Mouse (Mus musculus): ENCODE data around the gene Btnl10. TPM values are rescaled to one million over a fixed set of nuclear protein-coding genes. Genes with fewer than 3 reads are reported as not detected.
A peak's percentile ranks its signal among the peaks of the same experiment; 100 is the strongest.

The Btnl10 gene
- polyA plus RNA-seq (2012; rRNA removed), result not detected in 2 replicates

- WGBS, result 50% methylated on average over 12 of the region's 12 CpGs
- Histone ChIP-seq H3K27ac (ENCODE audit: insufficient read depth, low read length) (no peak within 1 kb of the TSS), H3K27me3 (ENCODE audit: control insufficient read depth, insufficient read depth, low read length) (no peaks in the 10 kb centered on the region), H3K4me3 (replicated peaks; ENCODE audit: insufficient read depth, low read depth, low read length) (no peak within 1 kb of the TSS), H3K4me1 (ENCODE audit: control insufficient read depth, insufficient read depth, low read length) (peaks cover 4% of the 10 kb centered on the region; the same call in 1 of the 2 replicates)
- no peak for DNase-seq
- TF ChIP-seq CTCF (IDR thresholded peaks at IDR 0.05; ENCODE audit: borderline replicate concordance, insufficient read depth, low read depth, low read length), result no peak
These were observed at the start of gene Btnl10 for GRCm38 (mm10) chr11:58917745-58918366. Gene Btnl10, plus strand, starts transcription at chr11:58917908.

DNA sequence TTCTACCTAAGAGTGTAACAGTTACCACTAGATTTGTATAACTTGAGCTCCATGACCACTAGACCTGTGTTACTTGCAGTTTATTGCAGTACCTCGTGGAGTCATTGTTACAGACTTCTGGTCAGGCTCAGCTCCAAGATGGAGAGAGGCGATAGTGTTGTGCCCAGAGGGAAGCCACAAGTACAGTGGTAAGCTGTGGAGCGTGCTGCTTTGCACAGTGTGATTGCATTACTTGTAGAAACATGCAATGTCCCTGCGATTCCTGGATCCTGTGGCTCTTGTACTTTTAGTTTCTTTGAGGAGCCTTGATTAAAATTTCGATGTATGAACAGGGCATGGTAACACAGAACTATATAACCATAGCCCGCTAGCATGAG lies 49.8 kb upstream of the Btnl10 start:
- TF ChIP-seq CTCF (IDR thresholded peaks at IDR 0.05; ENCODE audit: borderline replicate concordance, insufficient read depth, low read depth, low read length) (no peak), POLR2A (IDR thresholded peaks at IDR 0.05; ENCODE audit: borderline replicate concordance, insufficient read depth, low read length) (no peak)
- WGBS, result 61% methylated on average over 6 of the region's 6 CpGs
- Histone ChIP-seq H3K4me3 (replicated peaks; ENCODE audit: insufficient read depth, low read depth, low read length) (peak overlapping the region; percentile 90), H3K27me3 (ENCODE audit: control insufficient read depth, insufficient read depth, low read length) (no peaks in the 10 kb centered on the region), H3K4me1 (ENCODE audit: control insufficient read depth, insufficient read depth, low read length) (peaks cover 4% of the 10 kb centered on the region; the same call in 1 of the 2 replicates), H3K27ac (ENCODE audit: insufficient read depth, low read length) (no peak overlapping the region)
- no peak for DNase-seq

- DNase-seq, result no peak
- TF ChIP-seq CTCF (IDR thresholded peaks at IDR 0.05; ENCODE audit: borderline replicate concordance, insufficient read depth, low read depth, low read length), result no peak
- TF ChIP-seq POLR2A (IDR thresholded peaks at IDR 0.05; ENCODE audit: borderline replicate concordance, insufficient read depth, low read length), result no peak
- H3K27ac ChIP-seq (ENCODE audit: insufficient read depth, low read length), result no peak overlapping the region
- H3K27me3 ChIP-seq (ENCODE audit: control insufficient read depth, insufficient read depth, low read length), result no peaks in the 10 kb centered on the region
- peaks cover 4% of the 10 kb centered on the region; the same call in 1 of the 2 replicates for H3K4me1 ChIP-seq (ENCODE audit: control insufficient read depth, insufficient read depth, low read length)
- WGBS, result 89% methylated on average over 4 of the region's 4 CpGs
- no peak overlapping the region for H3K4me3 ChIP-seq (replicated peaks; ENCODE audit: insufficient read depth, low read depth, low read length)
These were observed 46.7 kb upstream of the Btnl10 start for GRCm38 (mm10) chr11:58870961-58871360.

DNA sequence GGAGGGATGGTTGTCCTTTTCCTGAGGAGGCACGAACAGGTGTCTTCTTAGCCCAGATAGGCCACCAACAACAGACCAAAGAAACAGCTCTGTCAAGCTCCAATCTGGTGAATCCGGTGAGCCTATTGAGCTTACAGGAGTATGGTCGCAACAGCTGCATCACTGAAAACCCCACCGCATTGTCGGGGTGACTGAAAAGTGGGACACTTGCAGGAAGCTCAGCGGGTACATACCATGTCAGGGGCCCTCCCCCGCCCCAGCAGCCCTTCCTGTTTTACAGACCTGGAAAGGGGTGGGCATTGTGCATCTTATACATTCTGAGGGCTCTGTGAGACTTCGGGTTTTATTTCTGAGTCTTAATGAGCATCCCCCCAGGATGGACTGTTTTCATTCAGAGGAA lies 34.0 kb upstream of the Btnl10 start:
- TF ChIP-seq CTCF (IDR thresholded peaks at IDR 0.05; ENCODE audit: borderline replicate concordance, insufficient read depth, low read depth, low read length) (no peak), POLR2A (IDR thresholded peaks at IDR 0.05; ENCODE audit: borderline replicate concordance, insufficient read depth, low read length) (no peak)
- 85% methylated on average over 8 of the region's 8 CpGs for WGBS
- DNase-seq, result no peak
- Histone ChIP-seq H3K4me1 (ENCODE audit: control insufficient read depth, insufficient read depth, low read length) (no peaks in the 10 kb centered on the region), H3K4me3 (replicated peaks; ENCODE audit: insufficient read depth, low read depth, low read length) (no peak overlapping the region), H3K27ac (ENCODE audit: insufficient read depth, low read length) (no peak overlapping the region), H3K27me3 (ENCODE audit: control insufficient read depth, insufficient read depth, low read length) (no peaks in the 10 kb centered on the region)

DNA sequence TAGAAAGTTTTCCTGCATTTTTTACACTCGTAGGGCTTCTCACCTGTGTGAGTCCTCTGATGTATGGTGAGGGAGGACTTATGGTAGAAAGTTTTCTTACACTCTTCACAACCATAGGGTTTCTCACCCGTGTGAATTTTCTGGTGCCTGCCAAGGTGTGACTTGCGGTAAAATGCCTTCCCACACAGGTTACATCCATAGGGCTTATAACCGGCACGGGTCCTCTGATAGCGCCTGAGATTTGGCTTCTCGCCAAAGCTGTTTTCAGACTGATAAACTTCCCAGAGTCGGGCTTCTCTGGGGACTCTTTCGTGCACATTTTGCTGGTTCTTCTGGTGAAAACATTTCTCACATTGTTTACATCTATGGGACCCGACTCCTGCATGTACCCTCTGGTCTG lies 27.2 kb upstream of the Btnl10 start:
- Histone ChIP-seq H3K4me3 (replicated peaks; ENCODE audit: insufficient read depth, low read depth, low read length) (no peak overlapping the region), H3K27ac (ENCODE audit: insufficient read depth, low read length) (no peak overlapping the region), H3K27me3 (ENCODE audit: control insufficient read depth, insufficient read depth, low read length) (no peaks in the 10 kb centered on the region), H3K4me1 (ENCODE audit: control insufficient read depth, insufficient read depth, low read length) (no peaks in the 10 kb centered on the region)
- no peak for TF ChIP-seq POLR2A (IDR thresholded peaks at IDR 0.05; ENCODE audit: borderline replicate concordance, insufficient read depth, low read length)
- TF ChIP-seq CTCF (IDR thresholded peaks at IDR 0.05; ENCODE audit: borderline replicate concordance, insufficient read depth, low read depth, low read length), result no peak
- 89% methylated on average over 10 of the region's 10 CpGs for WGBS
- DNase-seq, result no peak

GRCm38 (mm10) chr11:58894456-58894855 lies 23.3 kb upstream of the Btnl10 start:
- peak in 1 of 2 experiments; percentile 36 for DNase-seq
- WGBS, result 62% methylated on average over 6 of the region's 6 CpGs
- TF ChIP-seq CTCF (IDR thresholded peaks at IDR 0.05; ENCODE audit: borderline replicate concordance, insufficient read depth, low read depth, low read length), result no peak
- TF ChIP-seq POLR2A (IDR thresholded peaks at IDR 0.05; ENCODE audit: borderline replicate concordance, insufficient read depth, low read length), result no peak
- Histone ChIP-seq H3K27ac (ENCODE audit: insufficient read depth, low read length) (no peak overlapping the region), H3K4me1 (ENCODE audit: control insufficient read depth, insufficient read depth, low read length) (peaks cover 5% of the 10 kb centered on the region; the same call in 1 of the 2 replicates), H3K4me3 (replicated peaks; ENCODE audit: insufficient read depth, low read depth, low read length) (no peak overlapping the region), H3K27me3 (ENCODE audit: control insufficient read depth, insufficient read depth, low read length) (no peaks in the 10 kb centered on the region)

GRCm38 (mm10) chr11:58897485-58897884 lies 20.2 kb upstream of the Btnl10 start:
- peak in 1 of 2 experiments; percentile 29 for DNase-seq
- 46% methylated on average over 6 of the region's 6 CpGs for WGBS
- TF ChIP-seq POLR2A (IDR thresholded peaks at IDR 0.05; ENCODE audit: borderline replicate concordance, insufficient read depth, low read length) (no peak), CTCF (IDR thresholded peaks at IDR 0.05; ENCODE audit: borderline replicate concordance, insufficient read depth, low read depth, low read length) (no peak)

GRCm38 (mm10) chr11:58901080-58901479 lies 16.6 kb upstream of the Btnl10 start:
- H3K4me1 ChIP-seq (ENCODE audit: control insufficient read depth, insufficient read depth, low read length), result peaks cover 10% of the 10 kb centered on the region; the same call in 1 of the 2 replicates
- no peak for TF ChIP-seq CTCF (IDR thresholded peaks at IDR 0.05; ENCODE audit: borderline replicate concordance, insufficient read depth, low read depth, low read length)
- TF ChIP-seq POLR2A (IDR thresholded peaks at IDR 0.05; ENCODE audit: borderline replicate concordance, insufficient read depth, low read length), result no peak
- DNase-seq, result no peak
- no peaks in the 10 kb centered on the region for H3K27me3 ChIP-seq (ENCODE audit: control insufficient read depth, insufficient read depth, low read length)
- no peak overlapping the region for H3K27ac ChIP-seq (ENCODE audit: insufficient read depth, low read length)
- no peak overlapping the region for H3K4me3 ChIP-seq (replicated peaks; ENCODE audit: insufficient read depth, low read depth, low read length)

More at GRCm38 (mm10) chr11:58897485-58897884, 20.2 kb upstream of the Btnl10 start:
- Histone ChIP-seq H3K27me3 (ENCODE audit: control insufficient read depth, insufficient read depth, low read length) (no peaks in the 10 kb centered on the region), H3K4me3 (replicated peaks; ENCODE audit: insufficient read depth, low read depth, low read length) (no peak overlapping the region), H3K4me1 (ENCODE audit: control insufficient read depth, insufficient read depth, low read length) (peaks cover 5% of the 10 kb centered on the region; the same call in 1 of the 2 replicates), H3K27ac (ENCODE audit: insufficient read depth, low read length) (no peak overlapping the region)

Data from cerebellum, adult 2 months (tissue).